Mouse (Mus musculus): ENCODE measurements around the gene Slc25a21. TPM values are rescaled to one million over a fixed set of nuclear protein-coding genes. Genes with fewer than 3 reads are reported as not detected.

Gene Slc25a21
- total RNA-seq, 4 experiments from 2014 or later, result 0.36 TPM; not detected in 3

GRCm38 (mm10) chr12:57019737-57020136 lies 177.5 kb downstream of the Slc25a21 start:
- DNase-seq (ENCODE audit: low spot score in 2 of 2), result no peak

GRCm38 (mm10) chr12:57016845-57017244 lies 180.4 kb downstream of the Slc25a21 start:
- DNase-seq (ENCODE audit: low spot score in 2 of 2), result no peak

- no peak for DNase-seq (ENCODE audit: low spot score in 2 of 2)
These were observed 180.9 kb downstream of the Slc25a21 start for GRCm38 (mm10) chr12:57016324-57016723.

- no peak for DNase-seq (ENCODE audit: low spot score in 2 of 2)
These were observed 188.3 kb downstream of the Slc25a21 start for GRCm38 (mm10) chr12:57009010-57009409.

- DNase-seq (ENCODE audit: low spot score in 2 of 2), result no peak
These were observed 211.2 kb downstream of the Slc25a21 start for GRCm38 (mm10) chr12:56986049-56986448.

GRCm38 (mm10) chr12:56982066-56982626 lies 215.1 kb downstream of the Slc25a21 start:
- DNase-seq (ENCODE audit: low spot score in 2 of 2), result no peak

- DNase-seq (ENCODE audit: low spot score in 2 of 2), result no peak
These were observed 222.0 kb downstream of the Slc25a21 start for GRCm38 (mm10) chr12:56975256-56975655.

GRCm38 (mm10) chr12:56963236-56963635 lies 234.0 kb downstream of the Slc25a21 start:
- DNase-seq (ENCODE audit: low spot score in 2 of 2), result no peak

- DNase-seq (ENCODE audit: low spot score in 2 of 2), result no peak
These were observed 237.8 kb downstream of the Slc25a21 start for GRCm38 (mm10) chr12:56959230-56960051.

- no peak for DNase-seq (ENCODE audit: low spot score in 2 of 2)
These were observed 239.0 kb downstream of the Slc25a21 start for GRCm38 (mm10) chr12:56958244-56958643.

GRCm38 (mm10) chr12:56951749-56952657 lies 245.3 kb downstream of the Slc25a21 start:
- no peak for DNase-seq (ENCODE audit: low spot score in 2 of 2)

- no peak for DNase-seq (ENCODE audit: low spot score in 2 of 2)
These were observed 253.0 kb downstream of the Slc25a21 start for GRCm38 (mm10) chr12:56944265-56944664.

GRCm38 (mm10) chr12:56940861-56941260 lies 256.4 kb downstream of the Slc25a21 start:
- DNase-seq (ENCODE audit: low spot score in 2 of 2), result no peak

GRCm38 (mm10) chr12:56918145-56918544 lies 279.1 kb downstream of the Slc25a21 start:
- DNase-seq (ENCODE audit: low spot score in 2 of 2), result no peak

GRCm38 (mm10) chr12:56906476-56906875 lies 290.8 kb downstream of the Slc25a21 start:
- no peak for DNase-seq (ENCODE audit: low spot score in 2 of 2)

- DNase-seq (ENCODE audit: low spot score in 2 of 2), result no peak
These were observed 291.5 kb downstream of the Slc25a21 start for GRCm38 (mm10) chr12:56905652-56906305.

GRCm38 (mm10) chr12:56905222-56905621 lies 292.1 kb downstream of the Slc25a21 start:
- no peak for DNase-seq (ENCODE audit: low spot score in 2 of 2)

- no peak for DNase-seq (ENCODE audit: low spot score in 2 of 2)
These were observed 294.4 kb downstream of the Slc25a21 start for GRCm38 (mm10) chr12:56902774-56903456.

GRCm38 (mm10) chr12:56897976-56898375 lies 299.3 kb downstream of the Slc25a21 start:
- no peak for DNase-seq (ENCODE audit: low spot score in 2 of 2)

- DNase-seq (ENCODE audit: low spot score in 2 of 2), result no peak
These were observed 299.9 kb downstream of the Slc25a21 start for GRCm38 (mm10) chr12:56897221-56897937.
